Mouse (Mus musculus) large intestine, adult 2 months (tissue): ENCODE data around the gene Got1. TPM values are rescaled to one million over a fixed set of nuclear protein-coding genes. Genes with fewer than 3 reads are reported as not detected.

Source experiments
- DNase-seq: peaks from one replicate; pipeline ENCODE4 v3.0.0-alpha.2; 2012; ENCODE audit warnings: low read depth, low spot score
- WGBS: fragments of 180-500 bp; shearing (Covaris S2); methylation state at CpG from one replicate; pipeline ENCODE4 v1.1.7; 2018; 5-methylcytosine and 5-hydroxymethylcytosine counted together
- polyA plus RNA-seq: library from polyadenylated mRNA; depleted of rRNA; stranded (reverse); fragments of >200 nt; gene quantifications from 2 replicates; pipeline ENCODE4 v1.2.3, GENCODE M21; 2012; rRNA removed

Gene Got1
- 53.4 and 74.3 TPM in 2 replicates for polyA plus RNA-seq

- under 1% methylated on average over 58 of the region's 58 CpGs for WGBS
- DNase-seq = peak; percentile 98
Observed at GRCm38 (mm10) chr19:43524187-43525103, at the start of gene Got1. Gene Got1 (minus strand): TSS chr19:43524605.

GRCm38 (mm10) chr19:43570831-43571790, 46.7 kb upstream of the Got1 start:
- peak; percentile 56 for DNase-seq

GRCm38 (mm10) chr19:43569133-43569532, 44.7 kb upstream of the Got1 start:
- WGBS = 67% methylated on average over 6 of the region's 6 CpGs
- no peak for DNase-seq

More at GRCm38 (mm10) chr19:43570831-43571790, 46.7 kb upstream of the Got1 start:
- 13% methylated on average over 32 of the region's 32 CpGs for WGBS

- DNase-seq = no peak
- 59% methylated on average over 9 of the region's 9 CpGs for WGBS
Observed at GRCm38 (mm10) chr19:43568298-43568697, 43.9 kb upstream of the Got1 start.

GRCm38 (mm10) chr19:43563166-43563565, 38.8 kb upstream of the Got1 start:
- DNase-seq = no peak
- WGBS = 44% methylated on average over 5 of the region's 5 CpGs

- WGBS = 79% methylated on average over 4 of the region's 4 CpGs
- no peak for DNase-seq
Observed at GRCm38 (mm10) chr19:43561841-43562240, 37.4 kb upstream of the Got1 start.

- 56% methylated on average over 2 of the region's 2 CpGs for WGBS
- DNase-seq = no peak
Observed at GRCm38 (mm10) chr19:43560244-43560643, 35.8 kb upstream of the Got1 start.

GRCm38 (mm10) chr19:43551493-43551890, 27.1 kb upstream of the Got1 start:
- DNase-seq = no peak
- WGBS = 53% methylated on average over 6 of the region's 6 CpGs

- 70% methylated on average over 18 of the region's 18 CpGs for WGBS
- no peak for DNase-seq
Observed at GRCm38 (mm10) chr19:43550706-43551492, 26.5 kb upstream of the Got1 start.

GRCm38 (mm10) chr19:43548060-43548459, 23.7 kb upstream of the Got1 start:
- WGBS = 72% methylated on average over 5 of the region's 5 CpGs

GRCm38 (mm10) chr19:43546337-43547117, 22.1 kb upstream of the Got1 start:
- 14% methylated on average over 19 of the region's 19 CpGs for WGBS
- DNase-seq = no peak

More at GRCm38 (mm10) chr19:43548060-43548459, 23.7 kb upstream of the Got1 start:
- DNase-seq = no peak

- no peak for DNase-seq
- WGBS = 89% methylated on average over 3 of the region's 3 CpGs
Observed at GRCm38 (mm10) chr19:43535372-43535771, 11.0 kb upstream of the Got1 start.

GRCm38 (mm10) chr19:43530921-43531320, 6.5 kb upstream of the Got1 start:
- DNase-seq = no peak
- WGBS = 16% methylated on average over 12 of the region's 12 CpGs

GRCm38 (mm10) chr19:43530197-43530770, 5.9 kb upstream of the Got1 start:
- WGBS = 1% methylated on average over 13 of the region's 13 CpGs
- peak; percentile 81 for DNase-seq

- DNase-seq = no peak
- 92% methylated on average over 8 of the region's 8 CpGs for WGBS
Observed at GRCm38 (mm10) chr19:43528056-43528587, 3.7 kb upstream of the Got1 start.

- 20% methylated on average over 11 of the region's 11 CpGs for WGBS
- no peak for DNase-seq
Observed at GRCm38 (mm10) chr19:43527131-43527530, 2.7 kb upstream of the Got1 start.

GRCm38 (mm10) chr19:43526025-43526424, 1.6 kb upstream of the Got1 start:
- DNase-seq = no peak
- WGBS = 86% methylated on average over 9 of the region's 9 CpGs

GRCm38 (mm10) chr19:43525566-43525965, 1.2 kb upstream of the Got1 start:
- DNase-seq = no peak
- 87% methylated on average over 7 of the region's 7 CpGs for WGBS
